Mouse (Mus musculus): ENCODE measurements around the gene Clec5a.
"Not testable (repeated sequence)": the region's sequence is repeated elsewhere in the genome, so short reads cannot be mapped to it uniquely, and the experiment has no call there.

Clec5a gene

GRCm38 (mm10) chr6:40585645-40586044, at the start of gene Clec5a:
Clec5a (minus strand) TSS chr6:40585821.
- DNase-seq = no peak

DNA sequence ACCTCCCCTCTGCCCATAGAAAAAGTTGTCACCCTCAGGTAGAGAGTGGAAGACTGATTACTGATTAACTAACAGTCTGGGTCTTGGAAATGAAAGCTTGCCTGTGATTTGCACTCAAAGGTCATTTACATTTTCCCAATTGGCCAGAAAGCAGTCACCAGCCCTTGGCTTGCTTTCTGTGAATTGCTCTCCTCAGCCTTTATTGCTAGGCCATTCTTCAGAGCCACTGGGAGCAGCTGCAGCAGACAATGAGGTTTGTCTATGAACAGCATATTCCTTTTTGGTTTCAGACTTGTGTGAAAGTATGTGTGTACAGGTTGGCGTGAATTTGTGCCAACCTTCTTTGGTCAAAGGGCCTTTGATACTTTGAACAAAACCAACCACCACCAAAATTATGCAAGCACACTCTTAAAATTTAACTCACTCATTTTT, 49.0 kb upstream of the Clec5a start:
- DNase-seq = peak; percentile 79

- no peak for DNase-seq
Observed at GRCm38 (mm10) chr6:40628406-40629000, 42.9 kb upstream of the Clec5a start, which contains the start of gene Mgam. Mgam (plus strand) TSS chr6:40628831.

DNA sequence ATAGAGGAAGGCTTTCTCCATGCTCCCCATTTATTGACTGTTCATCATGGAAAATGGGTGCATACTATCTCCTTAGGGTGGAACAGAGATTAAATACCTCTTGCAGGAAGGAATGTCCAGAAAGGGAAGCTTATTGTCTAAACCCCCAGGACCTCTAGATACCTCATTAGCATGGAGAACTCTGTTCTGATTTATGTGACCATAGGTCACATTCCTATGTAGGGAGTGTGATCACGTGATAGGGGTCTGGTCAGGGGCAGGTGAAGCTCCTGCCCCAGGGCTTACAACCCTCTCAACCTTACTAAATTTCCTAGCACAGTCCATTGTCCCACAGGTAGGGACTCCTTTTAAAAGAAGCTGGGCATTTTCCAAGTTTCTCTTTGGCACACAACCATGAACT, 40.5 kb upstream of the Clec5a start:
- DNase-seq = peak; percentile 15

- no peak for DNase-seq
Observed at GRCm38 (mm10) chr6:40617965-40618364, 32.3 kb upstream of the Clec5a start.

GRCm38 (mm10) chr6:40613260-40613852, 27.7 kb upstream of the Clec5a start, which contains the start of gene Tas2r138:
Tas2r138 (minus strand) TSS chr6:40613310.
- no peak for DNase-seq

- no peak for DNase-seq
Observed at GRCm38 (mm10) chr6:40610244-40610643, 24.6 kb upstream of the Clec5a start.

DNA sequence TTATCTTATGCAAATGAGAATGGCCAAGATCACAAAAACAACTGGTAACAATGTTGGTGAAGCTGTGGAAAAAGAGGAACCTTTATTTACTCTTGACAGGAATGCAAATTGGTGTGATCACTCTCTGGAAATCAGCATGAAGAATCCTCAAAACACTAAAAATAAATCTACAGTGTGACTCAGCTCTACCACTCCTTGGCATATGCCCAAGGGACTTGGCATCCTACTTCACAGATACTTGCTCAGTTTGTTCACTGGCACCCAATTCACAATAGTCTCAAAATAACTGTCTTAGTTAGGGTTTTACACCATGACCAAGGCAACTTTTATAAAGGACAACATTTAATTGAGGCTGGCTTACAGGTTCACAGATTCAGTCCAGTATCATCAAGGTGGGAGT, 21.8 kb upstream of the Clec5a start:
- DNase-seq = no peak

- DNase-seq = not testable (repeated sequence)
Observed at GRCm38 (mm10) chr6:40598546-40598945, 12.9 kb upstream of the Clec5a start.

DNA sequence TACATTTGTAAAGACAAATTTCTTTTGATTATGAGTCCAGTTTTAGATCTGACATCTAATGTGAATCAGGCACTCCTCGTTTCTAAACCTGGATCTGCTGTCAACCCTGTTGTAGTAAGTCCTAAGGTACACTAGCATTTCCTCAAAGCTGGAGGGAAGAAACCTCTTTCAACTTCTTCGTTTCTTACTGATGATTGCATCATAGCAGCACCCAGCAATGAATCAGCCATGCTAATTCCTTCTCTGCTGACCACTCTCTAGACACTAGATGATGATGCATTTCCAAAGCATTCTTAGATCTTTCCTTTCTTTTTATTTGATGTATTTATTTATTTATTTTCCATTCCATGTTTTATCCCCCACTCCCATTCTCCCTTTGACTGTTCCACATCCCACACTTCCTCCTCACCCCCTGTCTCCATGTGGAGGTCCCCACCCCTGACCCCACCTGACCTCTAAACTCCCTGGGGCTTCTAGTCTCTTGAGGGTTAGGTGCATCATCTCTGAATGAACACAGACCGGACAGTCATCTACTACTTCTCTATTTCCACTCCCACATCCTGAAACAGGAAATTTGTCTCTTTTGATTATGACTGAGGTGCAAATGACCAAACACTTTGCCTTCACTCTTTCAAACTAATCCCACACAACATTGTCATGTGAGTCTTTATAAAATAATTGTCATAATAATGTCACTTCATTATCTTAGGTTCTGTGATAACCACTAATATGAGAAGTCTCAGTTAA, 9.4 kb upstream of the Clec5a start:
- DNase-seq = no peak

GRCm38 (mm10) chr6:40588346-40588745, 2.7 kb upstream of the Clec5a start:
- DNase-seq = no peak

- no peak for DNase-seq
Observed at GRCm38 (mm10) chr6:40584336-40584735, 1.3 kb downstream of the Clec5a start.

DNA sequence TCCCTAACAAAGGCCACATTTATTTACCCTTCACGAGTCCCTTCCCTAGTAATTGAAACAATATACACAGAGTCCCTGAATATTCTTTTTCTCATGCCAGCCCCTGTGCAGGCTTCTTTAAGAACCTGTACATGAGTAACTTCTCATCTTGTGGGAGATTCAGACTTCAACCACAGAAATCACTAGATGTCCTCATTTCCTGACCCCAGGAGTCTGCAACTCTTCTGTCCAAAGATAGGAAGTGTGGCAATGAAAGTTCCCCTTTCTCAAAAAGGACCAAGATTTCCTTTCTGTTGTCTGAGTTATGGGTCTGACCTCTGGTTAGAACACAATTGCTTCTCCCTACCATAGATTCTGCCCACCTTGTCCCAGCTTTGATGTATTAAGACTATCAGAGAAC, 9.3 kb downstream of the Clec5a start:
- no peak for DNase-seq

- DNase-seq = no peak
Observed at GRCm38 (mm10) chr6:40573618-40574017, 12.0 kb downstream of the Clec5a start.

DNA sequence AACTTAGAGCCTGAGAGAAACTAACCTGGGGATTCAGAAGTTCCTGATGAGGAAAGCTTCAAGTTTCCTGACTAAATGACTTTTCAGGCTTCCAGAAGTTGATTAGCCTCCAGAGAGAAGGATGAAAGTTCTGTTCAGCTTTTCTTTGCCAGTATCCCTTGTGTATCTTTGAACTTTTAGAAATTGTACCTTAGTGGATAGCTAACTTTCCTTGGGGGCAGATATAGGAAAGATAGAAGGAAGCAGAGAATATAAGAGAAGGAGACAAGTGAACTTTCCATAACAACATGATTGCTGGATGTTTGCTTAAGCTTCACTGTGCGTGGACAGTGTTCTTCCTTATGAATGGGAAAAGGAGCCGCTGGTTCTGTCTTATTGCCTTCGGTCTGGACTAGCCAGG, 16.4 kb downstream of the Clec5a start, which contains the start of gene Olfr460:
Gene Olfr460, plus strand, starts transcription at position 301 of the 400 bp plus-strand sequence.
- no peak for DNase-seq

DNA sequence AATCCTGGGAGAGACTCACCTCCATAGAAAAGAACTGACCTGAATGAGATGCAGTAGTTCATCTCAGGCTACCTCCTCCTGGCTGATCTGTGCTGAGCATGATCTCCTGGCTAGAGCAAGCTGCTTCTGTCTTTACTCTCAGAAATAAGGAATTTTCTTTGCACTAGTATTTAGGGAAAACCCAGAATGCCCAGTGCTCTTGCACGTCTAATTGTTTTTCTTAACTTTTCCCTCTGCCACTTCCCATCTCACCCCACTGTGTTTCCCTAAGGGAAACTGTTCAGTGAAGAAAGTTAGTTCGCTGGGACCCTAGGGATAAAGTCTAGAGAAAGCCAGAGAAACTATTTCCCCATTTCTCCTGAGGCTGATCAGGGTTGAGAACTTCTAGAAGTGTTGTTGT, 30.7 kb downstream of the Clec5a start, which contains the start of gene Olfr461:
Gene Olfr461, minus strand, starts transcription at position 101 of the 400 bp plus-strand sequence.
- DNase-seq = no peak

- no peak for DNase-seq
Observed at GRCm38 (mm10) chr6:40544690-40545089, 40.9 kb downstream of the Clec5a start.
